Mouse (Mus musculus): ENCODE data around the gene Lrrc8d. TPM values are rescaled to one million over a fixed set of nuclear protein-coding genes. Genes with fewer than 3 reads are reported as not detected.

The Lrrc8d gene
- total and polyA plus RNA-seq, 3 experiments, result 7.0 to 26.1 (median 16.6) TPM

GRCm38 (mm10) chr5:105776978-105777593, 77.3 kb downstream of the Lrrc8d start:
- in situ Hi-C loops (cut with MboI; ENCODE audit: low pct_ligation_motif_present, low pct_unique_long_range_greater_than_20kb, low sequenced_read_pairs), result no loop called here

GRCm38 (mm10) chr5:105777645-105778044, 77.9 kb downstream of the Lrrc8d start:
- H3K36me3 ChIP-seq (replicated peaks in 1 of 2; ENCODE audit: control insufficient read depth in 1 of 2, insufficient read depth in 1 of 2, low read length in 1 of 2), result peaks cover 9 to 76% of the 10 kb centered on the region in 2 experiments
- no peak overlapping the region for H3K4me2 ChIP-seq (ENCODE audit: insufficient read depth, low read depth, poor library complexity, severe bottlenecking)
- no peak overlapping the region for H3K27ac ChIP-seq (ENCODE audit: insufficient read depth, low read depth)
- dilution Hi-C loops (cut with MboI; ENCODE audit: extremely low pct_ligation_motif_present, extremely low pct_unique_long_range_greater_than_20kb, low sequenced_read_pairs), result no loop called here
- no peak for DNase-seq (ENCODE audit: extremely low read depth)
- H3K9ac ChIP-seq (ENCODE audit: insufficient read depth, low read depth), result no peak overlapping the region
- no peaks in the 10 kb centered on the region for H3K9me3 ChIP-seq (replicated peaks; ENCODE audit: low read length)
- in situ Hi-C loops (cut with MboI; ENCODE audit: low pct_ligation_motif_present, low pct_unique_long_range_greater_than_20kb, low sequenced_read_pairs), result no loop called here
- peaks cover 15% of the 10 kb centered on the region for H3K79me2 ChIP-seq (replicated peaks; ENCODE audit: control insufficient read depth, extremely low read depth, insufficient read depth, poor library complexity, severe bottlenecking)
- no peaks in the 10 kb centered on the region for H3K27me3 ChIP-seq (replicated peaks)
- no peak for TF ChIP-seq USF1 (IDR thresholded peaks at IDR 0.05; ENCODE audit: low read depth, low read length)
- no peak for TF ChIP-seq ELF1 (IDR thresholded peaks at IDR 0.05; ENCODE audit: low read depth, low read length)
- no peak for TF ChIP-seq MAZ (IDR thresholded peaks at IDR 0.05; ENCODE audit: low read depth, low read length)
- no peak for TF ChIP-seq TCF12 (IDR thresholded peaks at IDR 0.05; ENCODE audit: low read depth, low read length)
- no peak for TF ChIP-seq CTCF (conservative IDR thresholded peaks at IDR 0.05 in 1 of 2, IDR thresholded peaks at IDR 0.05 in 1 of 2; ENCODE audit: low read depth in 2 of 2, low read length in 2 of 2)
- peaks cover 0 to 13% of the 10 kb centered on the region in 2 experiments; a peak in 1 of 4 replicates for H3K4me1 ChIP-seq (ENCODE audit: control insufficient read depth in 1 of 2, insufficient read depth in 2 of 2)
- H3K4me3 ChIP-seq (replicated peaks in 1 of 3; ENCODE audit: low read depth in 2 of 3, low read length in 2 of 3, poor library complexity in 1 of 3), result no peak overlapping the region

More at GRCm38 (mm10) chr5:105776978-105777593, 77.3 kb downstream of the Lrrc8d start:
- no peaks in the 10 kb centered on the region for H3K27me3 ChIP-seq (replicated peaks)
- TF ChIP-seq JUND (conservative IDR thresholded peaks at IDR 0.05; ENCODE audit: low read depth, low read length) (no peak), E2F4 (IDR thresholded peaks at IDR 0.05; ENCODE audit: insufficient replicate concordance, low read depth, low read length) (no peak), RCOR1 (conservative IDR thresholded peaks at IDR 0.05; ENCODE audit: low read depth, low read length) (no peak), MYC (IDR thresholded peaks at IDR 0.05; ENCODE audit: low read depth, low read length) (no peak), CTCF (conservative IDR thresholded peaks at IDR 0.05 in 1 of 2, IDR thresholded peaks at IDR 0.05 in 1 of 2; ENCODE audit: low read depth in 2 of 2, low read length in 2 of 2) (no peak), POLR2A (IDR thresholded peaks at IDR 0.05; ENCODE audit: low read depth, low read length) (no peak), ZC3H11A (IDR thresholded peaks at IDR 0.05; ENCODE audit: low read depth, low read length) (no peak)
- H3K36me3 ChIP-seq (replicated peaks in 1 of 2; ENCODE audit: control insufficient read depth in 1 of 2, insufficient read depth in 1 of 2, low read length in 1 of 2), result peaks cover 9 to 77% of the 10 kb centered on the region in 2 experiments
- no peaks in the 10 kb centered on the region for H3K9me3 ChIP-seq (replicated peaks; ENCODE audit: low read length)
- no peak overlapping the region for H3K4me2 ChIP-seq (ENCODE audit: insufficient read depth, low read depth, poor library complexity, severe bottlenecking)
- peaks cover 18% of the 10 kb centered on the region for H3K79me2 ChIP-seq (replicated peaks; ENCODE audit: control insufficient read depth, extremely low read depth, insufficient read depth, poor library complexity, severe bottlenecking)
- DNase-seq (ENCODE audit: extremely low read depth), result no peak
- no peak overlapping the region for H3K4me3 ChIP-seq (replicated peaks in 1 of 3; ENCODE audit: low read depth in 2 of 3, low read length in 2 of 3, poor library complexity in 1 of 3)
- no peak overlapping the region for H3K9ac ChIP-seq (ENCODE audit: insufficient read depth, low read depth)
- dilution Hi-C loops (cut with MboI; ENCODE audit: extremely low pct_ligation_motif_present, extremely low pct_unique_long_range_greater_than_20kb, low sequenced_read_pairs), result no loop called here
- peaks cover 0 to 13% of the 10 kb centered on the region in 2 experiments; a peak in 1 of 4 replicates for H3K4me1 ChIP-seq (ENCODE audit: control insufficient read depth in 1 of 2, insufficient read depth in 2 of 2)
- H3K27ac ChIP-seq (ENCODE audit: insufficient read depth, low read depth), result no peak overlapping the region

- no peak for DNase-seq (ENCODE audit: extremely low read depth)
- no peak overlapping the region for H3K4me2 ChIP-seq (ENCODE audit: insufficient read depth, low read depth, poor library complexity, severe bottlenecking)
- no peak overlapping the region for H3K9ac ChIP-seq (ENCODE audit: insufficient read depth, low read depth)
- H3K4me3 ChIP-seq (replicated peaks in 1 of 3; ENCODE audit: low read depth in 2 of 3, low read length in 2 of 3, poor library complexity in 1 of 3), result no peak overlapping the region
- dilution Hi-C loops (cut with MboI; ENCODE audit: extremely low pct_ligation_motif_present, extremely low pct_unique_long_range_greater_than_20kb, low sequenced_read_pairs) (no loop called here), in situ Hi-C loops (cut with MboI; ENCODE audit: low pct_ligation_motif_present, low pct_unique_long_range_greater_than_20kb, low sequenced_read_pairs) (no loop called here)
- H3K4me1 ChIP-seq (ENCODE audit: control insufficient read depth in 1 of 2, insufficient read depth in 2 of 2), result peaks cover 0 to 13% of the 10 kb centered on the region in 2 experiments; a peak in 1 of 4 replicates
- no peaks in the 10 kb centered on the region for H3K9me3 ChIP-seq (replicated peaks; ENCODE audit: low read length)
- no peak overlapping the region for H3K27ac ChIP-seq (ENCODE audit: insufficient read depth, low read depth)
- peaks cover 15% of the 10 kb centered on the region for H3K79me2 ChIP-seq (replicated peaks; ENCODE audit: control insufficient read depth, extremely low read depth, insufficient read depth, poor library complexity, severe bottlenecking)
- TF ChIP-seq EP300 (IDR thresholded peaks at IDR 0.05; ENCODE audit: low read length) (no peak), ZMIZ1 (IDR thresholded peaks at IDR 0.05; ENCODE audit: low read depth, low read length) (no peak), NRF1 (IDR thresholded peaks at IDR 0.05; ENCODE audit: low read depth, low read length) (no peak), E2F4 (IDR thresholded peaks at IDR 0.05; ENCODE audit: insufficient replicate concordance, low read depth, low read length) (no peak), MEF2A (IDR thresholded peaks at IDR 0.05; ENCODE audit: borderline replicate concordance, low read depth, low read length) (no peak), JUND (conservative IDR thresholded peaks at IDR 0.05; ENCODE audit: low read depth, low read length) (no peak), HCFC1 (IDR thresholded peaks at IDR 0.05; ENCODE audit: low read depth, low read length) (no peak), ZC3H11A (IDR thresholded peaks at IDR 0.05; ENCODE audit: low read depth, low read length) (no peak), RCOR1 (conservative IDR thresholded peaks at IDR 0.05; ENCODE audit: low read depth, low read length) (no peak), IRF4 (IDR thresholded peaks at IDR 0.05; ENCODE audit: low read depth, low read length) (no peak), MAFK (IDR thresholded peaks at IDR 0.05; ENCODE audit: insufficient replicate concordance, low read length) (no peak), SIN3A (IDR thresholded peaks at IDR 0.05; ENCODE audit: low read length) (no peak), BHLHE40 (IDR thresholded peaks at IDR 0.05; ENCODE audit: low read depth, low read length) (no peak), MXI1 (IDR thresholded peaks at IDR 0.05; ENCODE audit: low read depth, low read length) (no peak), ZNF384 (IDR thresholded peaks at IDR 0.05; ENCODE audit: low read depth, low read length) (no peak)
- H3K36me3 ChIP-seq (replicated peaks in 1 of 2; ENCODE audit: control insufficient read depth in 1 of 2, insufficient read depth in 1 of 2, low read length in 1 of 2), result peaks cover 5 to 71% of the 10 kb centered on the region in 2 experiments
- no peaks in the 10 kb centered on the region for H3K27me3 ChIP-seq (replicated peaks)
These were observed 78.4 kb downstream of the Lrrc8d start for GRCm38 (mm10) chr5:105778189-105778588.

Data from CH12.LX (cell line).